Mouse (Mus musculus): ENCODE data around the gene Ankrd55.

GRCm38 (mm10) chr13:112303429-112303828 is 15.2 kb downstream of the Ankrd55 start:
- TF ChIP-seq MAX (IDR thresholded peaks at IDR 0.05; ENCODE audit: low read length) (no peak), CTCF (conservative IDR thresholded peaks at IDR 0.05 in 1 of 2, IDR thresholded peaks at IDR 0.05 in 1 of 2; ENCODE audit: low read depth in 2 of 2, low read length in 2 of 2) (no peak), TCF12 (IDR thresholded peaks at IDR 0.05; ENCODE audit: low read depth, low read length) (no peak)
